Mouse (Mus musculus) spleen, postnatal 10 days (tissue): ENCODE measurements around the gene Irf6.

Source experiments
- DNase-seq, 2 experiments: peaks; one replicate each; pipeline ENCODE4 v3.0.0; 2021 to 2022; ENCODE audit warnings: low spot score in 2 of 2

The Irf6 gene

GRCm38 (mm10) chr1:193200640-193201382 is 47.9 kb downstream of the Irf6 start:
- peak; percentile 31 to 44 for DNase-seq

GRCm38 (mm10) chr1:193201383-193201778 is 48.5 kb downstream of the Irf6 start, which contains the start of gene Traf3ip3:
Gene Traf3ip3 (minus strand): TSS chr1:193201703.
- DNase-seq = peak; percentile 34 to 79

- DNase-seq = no peak
These were observed 50.9 kb downstream of the Irf6 start for GRCm38 (mm10) chr1:193203821-193204220.

- DNase-seq = no peak
These were observed 52.5 kb downstream of the Irf6 start for GRCm38 (mm10) chr1:193205431-193205830.

GRCm38 (mm10) chr1:193207503-193207902 is 54.6 kb downstream of the Irf6 start, which contains the start of gene Lamb3:
Gene Lamb3 (plus strand): TSS chr1:193207699.
- DNase-seq = no peak

- DNase-seq = peak; percentile 37 to 77
These were observed 55.3 kb downstream of the Irf6 start for GRCm38 (mm10) chr1:193208178-193208577.

GRCm38 (mm10) chr1:193211371-193211770 is 58.5 kb downstream of the Irf6 start:
- no peak for DNase-seq

GRCm38 (mm10) chr1:193214053-193214452 is 61.1 kb downstream of the Irf6 start:
- DNase-seq = no peak

- no peak for DNase-seq
These were observed 63.1 kb downstream of the Irf6 start for GRCm38 (mm10) chr1:193216000-193216399.

GRCm38 (mm10) chr1:193220408-193220807 is 67.5 kb downstream of the Irf6 start:
- DNase-seq = no peak
